Comparison of ENCODE assay signal across 9 mouse cellular contexts in the genomic region with DNA sequence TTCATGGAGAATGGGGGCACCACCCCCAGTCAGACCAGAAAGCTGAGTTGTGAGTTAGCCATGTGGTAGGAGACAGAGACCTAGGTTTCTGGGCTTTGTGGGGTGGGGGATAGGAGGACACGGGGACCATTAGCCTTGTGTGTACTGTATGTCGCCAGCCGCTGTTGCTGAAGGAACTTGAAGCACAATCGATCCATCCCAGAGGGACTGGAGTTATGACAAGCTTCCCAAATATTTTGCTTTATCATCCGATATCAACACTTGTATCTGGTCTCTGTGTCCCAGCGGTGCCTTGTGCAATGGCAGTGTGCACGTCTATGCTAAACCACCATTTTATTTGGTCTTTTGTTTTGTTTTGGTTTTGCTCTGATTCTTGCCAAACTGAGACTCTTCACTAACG. TPM values are rescaled to one million over a fixed set of nuclear protein-coding genes. Genes with fewer than 3 reads are reported as not detected.
DNase-seq lines count a peak whose midpoint lies in the region; ATAC-seq and TF ChIP-seq lines count a peak whose summit lies in the region.
"Had no signal": no experiment of that assay in that cellular context is flagged by ENCODE, and none has a peak within 500 bp of the region (broad histone marks: within the 10 kb centered on the region; RNA-seq: fewer than 3 reads in every experiment).

No protein-coding gene starts in this region.

- H3K4me2 ChIP-seq in kidney, embryonic 14.5 days (replicated peaks; ENCODE audit: low read depth, low read length) = peak overlapping the region; percentile 98; the same call in 1 of the 2 replicates
- peak overlapping the region; percentile 96 for H3K4me2 ChIP-seq in embryonic facial prominence, embryonic 15.5 days (replicated peaks)
- peak overlapping the region; percentile 64 for H3K4me2 ChIP-seq in liver, embryonic 12.5 days

- H3K9me3 ChIP-seq in kidney, embryonic 14.5 days (ENCODE audit: control insufficient read depth, low read length) = no peaks in the 10 kb centered on the region
- H3K9me3 ChIP-seq in ES-Bruce4 (replicated peaks; ENCODE audit: control insufficient read depth, insufficient read depth, low read length, poor library complexity, severe bottlenecking) = no peaks in the 10 kb centered on the region
- H3K9me3 ChIP-seq in embryonic facial prominence, embryonic 15.5 days (replicated peaks) = no peaks in the 10 kb centered on the region
- H3K9me3 ChIP-seq in liver, embryonic 12.5 days (replicated peaks) = no peaks in the 10 kb centered on the region

- H3K27ac ChIP-seq in kidney, embryonic 14.5 days (ENCODE audit: low read depth, low read length) = no peak overlapping the region
- H3K27ac ChIP-seq in ES-Bruce4 (ENCODE audit: insufficient read depth, low read length) = no peak overlapping the region
- H3K27ac ChIP-seq in embryonic facial prominence, embryonic 15.5 days (replicated peaks) = no peak overlapping the region; the same call in 1 of the 2 replicates
- no peak overlapping the region for H3K27ac ChIP-seq in liver, embryonic 12.5 days

- DNase-seq in kidney, postnatal 10 days = no peak
- no peak for DNase-seq in left cerebral cortex, postnatal 25 days (ENCODE audit: low spot score in 2 of 2)
- DNase-seq in adrenal gland, postnatal 14 days = no peak
- DNase-seq: adrenal gland, postnatal 25 days had no signal

- H3K4me3 ChIP-seq in kidney, embryonic 14.5 days (ENCODE audit: low read length) = peak overlapping the region; percentile 57; the same call in 1 of the 2 replicates
- H3K4me3 ChIP-seq in ES-Bruce4 (ENCODE audit: low read depth, low read length) = peak overlapping the region; percentile 21
- peak overlapping the region; percentile 58 for H3K4me3 ChIP-seq in embryonic facial prominence, embryonic 15.5 days (replicated peaks)
- peak overlapping the region; percentile 59 for H3K4me3 ChIP-seq in liver, embryonic 12.5 days

- no peak for TF ChIP-seq EP300 in ES-Bruce4 (IDR thresholded peaks at IDR 0.05; ENCODE audit: insufficient read depth, low read depth, low read length)

- TF ChIP-seq POLR2A in ES-Bruce4 (IDR thresholded peaks at IDR 0.05; ENCODE audit: insufficient read depth, low read length) = no peak

- intact Hi-C loops in left cerebral cortex, postnatal 25 days (cut with DNase I) = no loop called here

- no peak for ATAC-seq in kidney, embryonic 14.5 days (ENCODE audit: low FRiP score, low TSS enrichment)
- ATAC-seq in embryonic facial prominence, embryonic 15.5 days (ENCODE audit: insufficient number of reproducible peaks, low FRiP score, low TSS enrichment, low read depth) = no peak
- ATAC-seq in liver, embryonic 12.5 days = no peak
- ATAC-seq in monocyte, adult 5-6 weeks (replicated peaks; ENCODE audit: insufficient number of reproducible peaks, low FRiP score, low TSS enrichment, poor library complexity, severe bottlenecking) = no peak

- H3K9ac ChIP-seq in kidney, embryonic 14.5 days (ENCODE audit: low read depth, low read length) = no peak overlapping the region
- no peak overlapping the region for H3K9ac ChIP-seq in ES-Bruce4 (ENCODE audit: low read depth, poor library complexity, severe bottlenecking)
- no peak overlapping the region for H3K9ac ChIP-seq in embryonic facial prominence, embryonic 15.5 days
- H3K9ac ChIP-seq in liver, embryonic 12.5 days = peak overlapping the region; percentile 62; the same call in 1 of the 2 replicates

- H3K27me3 ChIP-seq in kidney, embryonic 14.5 days (ENCODE audit: control insufficient read depth, insufficient read depth, low read length) = peaks cover 55% of the 10 kb centered on the region
- peaks cover 28% of the 10 kb centered on the region for H3K27me3 ChIP-seq in ES-Bruce4 (ENCODE audit: control insufficient read depth, insufficient read depth, low read length, poor library complexity, severe bottlenecking)
- peaks cover 40% of the 10 kb centered on the region for H3K27me3 ChIP-seq in embryonic facial prominence, embryonic 15.5 days
- H3K27me3 ChIP-seq in liver, embryonic 12.5 days (replicated peaks) = peaks cover 81% of the 10 kb centered on the region

- 41% methylated on average over 8 of the region's 8 CpGs for WGBS in kidney, embryonic 14.5 days
- WGBS in embryonic facial prominence, embryonic 15.5 days = 26% methylated on average over 8 of the region's 8 CpGs
- 35% methylated on average over 8 of the region's 8 CpGs for WGBS in liver, embryonic 12.5 days (ENCODE audit: insufficient replicate concordance)

- H3K4me1 ChIP-seq in kidney, embryonic 14.5 days (ENCODE audit: control insufficient read depth, insufficient read depth, low read length) = peaks cover 16% of the 10 kb centered on the region; the same call in 1 of the 2 replicates
- no peaks in the 10 kb centered on the region for H3K4me1 ChIP-seq in ES-Bruce4 (ENCODE audit: control insufficient read depth, insufficient read depth, low read length)
- H3K4me1 ChIP-seq in embryonic facial prominence, embryonic 15.5 days = peaks cover 56% of the 10 kb centered on the region
- H3K4me1 ChIP-seq in liver, embryonic 12.5 days = peaks cover 28% of the 10 kb centered on the region

- no peaks in the 10 kb centered on the region for H3K36me3 ChIP-seq in kidney, embryonic 14.5 days (ENCODE audit: control insufficient read depth, insufficient read depth, low read length)
- H3K36me3 ChIP-seq in ES-Bruce4 (ENCODE audit: control insufficient read depth, insufficient read depth, low read length, poor library complexity, severe bottlenecking) = no peaks in the 10 kb centered on the region
- no peaks in the 10 kb centered on the region for H3K36me3 ChIP-seq in embryonic facial prominence, embryonic 15.5 days
- no peaks in the 10 kb centered on the region for H3K36me3 ChIP-seq in liver, embryonic 12.5 days

- TF ChIP-seq CTCF in ES-Bruce4 (IDR thresholded peaks at IDR 0.05; ENCODE audit: low read depth, low read length) = no peak

RNA-seq across cellular contexts. Expression of gene Cebpa, which starts 2.1 kb away (rescaled TPM):
- polyA plus RNA-seq in kidney, embryonic 14.5 days (2014; fragmentation: Nextera tagmentation; extraction: Ambion mirVana) = 0.92 and 1.5 TPM in 2 replicates
- polyA plus RNA-seq in ES-Bruce4 (2011; ENCODE audit: insufficient read depth, insufficient read length, low read depth, missing spikeins) = 1.7 TPM in 2 replicates
- 16.6 and 18.7 TPM in 2 replicates for polyA plus RNA-seq in embryonic facial prominence, embryonic 15.5 days (2015; fragmentation: Nextera tagmentation; extraction: Ambion mirVana)
- 11.5 and 11.6 TPM in 2 replicates for polyA plus RNA-seq in liver, embryonic 12.5 days (2016; fragmentation: Nextera tagmentation; extraction: Ambion mirVana)
- total RNA-seq in left cerebral cortex, postnatal 25 days (2021) = 10 to 100 TPM in 1 of 2 experiments, 1 to 10 TPM in 1; 8.7 to 10.1 TPM
- total RNA-seq in adrenal gland, postnatal 14 days (2021) = 178 and 183 TPM in 2 replicates
- 9.3 to 16.4 TPM (median 10.3 TPM) in 3 replicates for total RNA-seq in monocyte, adult 5-6 weeks (2017)
